Mouse (Mus musculus): ENCODE measurements around the gene Otub1. TPM values are rescaled to one million over a fixed set of nuclear protein-coding genes. Genes with fewer than 3 reads are reported as not detected.

The Otub1 gene
- polyA plus RNA-seq, 1 experiment from 2014 or later: 235 TPM

DNA sequence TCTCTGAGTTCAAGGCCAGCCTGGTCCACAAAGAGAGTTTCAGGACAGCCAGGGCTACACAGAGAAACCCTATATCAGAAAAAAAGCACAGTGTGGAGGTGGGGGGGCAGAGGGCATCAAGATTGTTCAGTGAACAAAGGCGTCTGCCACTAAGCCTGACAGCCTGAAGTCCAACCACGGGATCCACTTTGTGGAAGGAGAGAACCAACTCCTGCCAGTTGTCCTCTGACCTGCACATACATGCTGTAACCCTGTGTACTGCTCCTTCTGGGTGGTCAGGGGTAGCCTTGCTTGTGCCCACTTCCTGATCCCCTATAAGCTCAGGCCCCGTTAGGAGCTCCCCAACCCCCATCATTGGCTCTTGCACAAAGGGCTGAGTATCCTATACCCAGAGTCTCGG, 21.1 kb downstream of the Otub1 start:
- H3K9me3 ChIP-seq (replicated peaks): no peaks in the 10 kb centered on the region
- ATAC-seq (ENCODE audit: low FRiP score): no peak
- H3K9ac ChIP-seq (replicated peaks): no peak overlapping the region
- H3K4me3 ChIP-seq (replicated peaks): no peak overlapping the region
- H3K4me2 ChIP-seq: no peak overlapping the region
- 34% methylated on average over 4 of the region's 4 CpGs for WGBS
- H3K4me1 ChIP-seq: peaks cover 56% of the 10 kb centered on the region
- no peaks in the 10 kb centered on the region for H3K36me3 ChIP-seq
- H3K27ac ChIP-seq (replicated peaks): no peak overlapping the region
- H3K27me3 ChIP-seq (replicated peaks): peaks cover 41% of the 10 kb centered on the region

GRCm38 (mm10) chr19:7183419-7183818, 22.7 kb downstream of the Otub1 start:
- H3K4me1 ChIP-seq: peaks cover 51% of the 10 kb centered on the region
- no peaks in the 10 kb centered on the region for H3K36me3 ChIP-seq
- no peak overlapping the region for H3K9ac ChIP-seq (replicated peaks)
- no peak overlapping the region for H3K4me3 ChIP-seq (replicated peaks)
- no peaks in the 10 kb centered on the region for H3K9me3 ChIP-seq (replicated peaks)
- no peak overlapping the region for H3K27ac ChIP-seq (replicated peaks)
- 43% methylated on average over 11 of the region's 11 CpGs for WGBS
- no peak overlapping the region for H3K4me2 ChIP-seq
- H3K27me3 ChIP-seq (replicated peaks): peaks cover 43% of the 10 kb centered on the region
- no peak for ATAC-seq (ENCODE audit: low FRiP score)

DNA sequence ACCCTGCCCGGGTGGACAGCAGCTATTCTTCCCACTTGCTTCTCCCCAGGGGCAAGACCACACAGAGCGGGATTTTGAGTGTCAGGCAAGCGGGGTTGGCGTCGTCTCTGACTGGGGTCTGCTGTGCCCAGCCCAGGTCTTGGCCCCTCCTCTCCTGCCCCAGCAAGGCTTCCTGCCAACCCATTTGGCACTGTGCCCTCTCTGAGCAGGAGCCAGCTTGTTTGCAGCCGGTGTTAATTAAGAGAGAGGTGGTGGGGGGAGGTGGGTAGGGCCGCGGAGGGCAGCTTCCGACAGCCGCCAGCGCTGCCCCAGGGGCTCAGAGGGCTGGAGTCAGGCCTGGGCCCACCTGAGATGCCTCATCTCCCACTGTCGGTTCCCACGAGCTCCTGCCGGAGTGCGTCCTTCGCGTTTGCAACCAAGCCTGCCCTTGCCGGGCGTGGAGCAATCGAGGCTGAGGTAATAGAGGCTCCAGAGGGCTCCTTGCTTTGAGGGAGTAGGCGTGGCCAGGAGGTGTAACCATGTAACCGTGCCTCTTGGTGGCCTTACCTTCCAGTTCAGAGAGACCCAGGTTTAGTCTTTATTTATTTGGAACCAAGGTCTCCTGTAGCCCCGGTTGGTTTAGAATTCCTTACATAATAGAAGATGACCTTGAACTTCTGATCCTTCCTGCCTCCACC, 23.7 kb downstream of the Otub1 start:
- H3K4me2 ChIP-seq: peak overlapping the region; percentile 37
- no peak overlapping the region for H3K4me3 ChIP-seq (replicated peaks)
- H3K4me1 ChIP-seq: peaks cover 47% of the 10 kb centered on the region
- no peaks in the 10 kb centered on the region for H3K9me3 ChIP-seq (replicated peaks)
- H3K27ac ChIP-seq (replicated peaks): no peak overlapping the region
- WGBS: 4% methylated on average over 23 of the region's 23 CpGs
- H3K36me3 ChIP-seq: no peaks in the 10 kb centered on the region
- H3K27me3 ChIP-seq (replicated peaks): peaks cover 44% of the 10 kb centered on the region
- no peak overlapping the region for H3K9ac ChIP-seq (replicated peaks)
- peak; percentile 48 for ATAC-seq (ENCODE audit: low FRiP score)

DNA sequence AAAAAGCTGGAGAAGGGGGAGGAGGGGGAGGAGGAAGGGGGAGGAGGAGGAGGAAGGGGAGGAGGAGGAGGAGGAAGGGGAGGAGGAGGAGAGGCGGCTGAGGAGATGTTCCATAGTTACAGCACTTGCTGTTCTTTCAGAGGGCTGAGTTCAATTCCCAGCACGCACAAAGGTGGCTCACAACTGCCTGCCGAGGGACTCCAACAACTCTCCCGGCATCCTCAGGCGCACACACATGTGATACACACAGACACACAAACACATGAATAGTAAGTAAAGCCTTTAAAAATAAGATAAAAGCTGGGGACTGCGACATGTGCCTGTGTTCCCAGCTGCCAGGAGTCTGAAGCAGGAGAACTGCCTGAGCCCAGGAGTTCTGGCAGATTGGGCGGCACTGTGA, 24.6 kb downstream of the Otub1 start:
- Histone ChIP-seq H3K27me3 (replicated peaks) (peaks cover 43% of the 10 kb centered on the region), H3K27ac (replicated peaks) (no peak overlapping the region), H3K4me2 (no peak overlapping the region), H3K9ac (replicated peaks) (no peak overlapping the region), H3K4me1 (peaks cover 43% of the 10 kb centered on the region), H3K9me3 (replicated peaks) (no peaks in the 10 kb centered on the region), H3K36me3 (no peaks in the 10 kb centered on the region), H3K4me3 (replicated peaks) (no peak overlapping the region)
- 55% methylated on average over 7 of the region's 7 CpGs for WGBS
- ATAC-seq (ENCODE audit: low FRiP score): no peak

DNA sequence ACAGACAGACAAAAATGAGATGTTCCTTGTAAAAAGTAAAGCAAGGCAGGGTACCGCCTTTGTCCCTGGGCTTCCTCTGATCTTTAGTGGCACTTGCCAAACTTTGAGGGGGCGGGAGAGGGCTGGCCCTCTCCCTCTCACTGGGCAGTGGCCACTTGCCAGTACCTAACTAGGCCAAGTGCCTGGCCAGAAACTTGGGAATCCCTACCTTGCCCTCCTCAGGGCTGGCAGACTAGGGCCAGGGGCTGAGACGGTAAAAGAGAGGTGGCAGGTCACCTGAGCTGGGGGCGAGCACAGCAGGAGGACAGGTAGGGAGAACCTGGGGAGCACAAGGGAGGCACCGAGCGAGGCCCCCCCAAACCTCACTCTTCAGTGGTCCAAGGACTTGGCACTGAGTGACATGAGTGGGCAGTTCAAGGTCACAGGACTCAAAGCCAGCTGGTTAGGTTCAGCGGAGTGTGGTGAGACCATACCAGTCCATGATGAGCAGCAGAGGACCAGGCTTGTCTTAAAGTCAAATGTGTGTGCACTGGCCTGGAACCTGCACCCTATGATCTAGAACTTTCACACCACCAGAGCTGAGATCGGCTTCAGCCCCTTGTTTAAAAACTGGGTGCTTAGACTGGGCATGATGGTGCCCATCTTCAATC, 25.2 kb downstream of the Otub1 start:
- Histone ChIP-seq H3K27ac (replicated peaks) (no peak overlapping the region), H3K27me3 (replicated peaks) (peaks cover 41% of the 10 kb centered on the region), H3K4me1 (peaks cover 43% of the 10 kb centered on the region), H3K4me3 (replicated peaks) (no peak overlapping the region), H3K9me3 (replicated peaks) (no peaks in the 10 kb centered on the region), H3K9ac (replicated peaks) (no peak overlapping the region), H3K36me3 (no peaks in the 10 kb centered on the region), H3K4me2 (no peak overlapping the region)
- no peak for ATAC-seq (ENCODE audit: low FRiP score)
- WGBS: 80% methylated on average over 8 of the region's 8 CpGs

DNA sequence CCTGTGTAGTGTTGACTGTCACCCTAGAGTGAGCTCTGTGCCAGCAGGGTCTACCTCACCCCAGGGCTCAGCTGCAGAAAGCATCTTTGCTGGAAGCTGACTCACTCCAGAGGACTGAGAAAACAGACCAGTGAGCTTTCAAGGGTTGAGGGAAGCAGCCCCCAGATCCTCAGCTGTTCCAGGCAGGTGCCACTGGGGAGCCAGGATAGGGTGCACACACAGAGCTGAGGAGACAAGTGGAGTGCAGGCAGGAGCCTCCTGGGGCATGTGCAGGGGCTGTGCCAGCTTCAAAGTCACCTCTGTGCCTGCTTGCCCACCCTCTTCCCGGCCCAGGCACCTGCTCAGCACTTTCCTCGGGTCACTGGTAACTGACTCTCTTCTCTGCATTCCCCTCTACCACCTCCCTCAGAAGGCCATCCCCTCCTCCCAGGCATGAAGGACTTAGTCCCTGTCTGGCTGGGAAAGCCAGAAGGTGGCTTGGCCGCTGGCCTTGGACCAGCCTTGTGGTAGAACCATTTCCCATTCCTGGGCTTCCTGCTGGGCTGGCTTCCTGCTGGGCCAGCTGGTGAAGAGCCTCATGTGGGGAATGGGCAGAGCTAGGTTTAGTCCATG, 27.2 kb downstream of the Otub1 start:
- Histone ChIP-seq H3K27ac (replicated peaks) (no peak overlapping the region), H3K27me3 (replicated peaks) (peaks cover 29% of the 10 kb centered on the region; the same call in 1 of the 2 replicates), H3K4me1 (peaks cover 38% of the 10 kb centered on the region), H3K4me3 (replicated peaks) (no peak overlapping the region), H3K4me2 (no peak overlapping the region), H3K9ac (replicated peaks) (no peak overlapping the region), H3K36me3 (no peaks in the 10 kb centered on the region), H3K9me3 (replicated peaks) (no peaks in the 10 kb centered on the region)
- ATAC-seq (ENCODE audit: low FRiP score): no peak
- WGBS: 41% methylated on average over 3 of the region's 3 CpGs

DNA sequence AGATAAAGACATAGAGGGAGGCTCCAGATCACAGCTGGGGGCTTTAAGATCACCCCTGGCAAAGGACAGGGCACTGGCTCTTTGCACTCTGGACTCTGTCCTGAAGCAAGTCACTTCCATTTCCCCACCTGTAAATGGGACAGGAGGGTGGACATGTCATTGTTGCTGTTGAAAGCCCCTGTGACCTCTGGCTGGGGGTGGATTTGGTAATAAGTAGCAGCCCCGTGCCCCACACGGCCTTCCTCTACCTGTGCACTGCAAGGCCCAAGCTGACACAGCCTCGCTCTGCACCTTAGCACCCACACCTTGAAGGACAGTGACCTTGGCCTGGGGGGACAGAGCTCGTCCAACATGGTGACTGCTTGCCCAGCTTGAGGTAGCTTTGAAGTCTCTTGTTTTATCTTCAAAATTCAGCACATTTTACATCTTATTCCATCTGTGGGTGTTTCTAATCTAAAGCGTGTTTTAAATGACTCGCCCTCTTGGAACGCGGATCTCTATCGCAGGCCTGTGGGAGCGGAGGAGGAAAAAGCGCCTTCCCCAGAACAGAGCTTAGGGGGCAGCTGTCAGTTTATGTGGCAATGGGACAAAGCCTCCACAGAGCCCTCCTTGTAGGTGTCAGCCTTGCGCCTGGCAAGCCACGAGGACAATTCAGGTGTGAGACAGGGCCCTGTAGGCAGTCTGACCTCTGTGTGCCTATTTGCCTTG, 28.2 kb downstream of the Otub1 start:
- Histone ChIP-seq H3K36me3 (no peaks in the 10 kb centered on the region), H3K4me1 (peaks cover 31% of the 10 kb centered on the region), H3K4me3 (replicated peaks) (no peak overlapping the region), H3K9me3 (replicated peaks) (no peaks in the 10 kb centered on the region), H3K4me2 (no peak overlapping the region), H3K27ac (replicated peaks) (no peak overlapping the region), H3K9ac (replicated peaks) (no peak overlapping the region), H3K27me3 (replicated peaks) (peaks cover 22% of the 10 kb centered on the region; the same call in 1 of the 2 replicates)
- no peak for ATAC-seq (ENCODE audit: low FRiP score)
- 64% methylated on average over 13 of the region's 13 CpGs for WGBS

- Histone ChIP-seq H3K9me3 (replicated peaks) (no peaks in the 10 kb centered on the region), H3K4me1 (peaks cover 33% of the 10 kb centered on the region), H3K36me3 (no peaks in the 10 kb centered on the region), H3K4me3 (replicated peaks) (no peak overlapping the region), H3K9ac (replicated peaks) (no peak overlapping the region), H3K27ac (replicated peaks) (no peak overlapping the region), H3K4me2 (no peak overlapping the region), H3K27me3 (replicated peaks) (peaks cover 22% of the 10 kb centered on the region; the same call in 1 of the 2 replicates)
- no peak for ATAC-seq (ENCODE audit: low FRiP score)
- WGBS: 5% methylated on average over 11 of the region's 11 CpGs
These were observed 29.9 kb downstream of the Otub1 start for GRCm38 (mm10) chr19:7176041-7176696.

DNA sequence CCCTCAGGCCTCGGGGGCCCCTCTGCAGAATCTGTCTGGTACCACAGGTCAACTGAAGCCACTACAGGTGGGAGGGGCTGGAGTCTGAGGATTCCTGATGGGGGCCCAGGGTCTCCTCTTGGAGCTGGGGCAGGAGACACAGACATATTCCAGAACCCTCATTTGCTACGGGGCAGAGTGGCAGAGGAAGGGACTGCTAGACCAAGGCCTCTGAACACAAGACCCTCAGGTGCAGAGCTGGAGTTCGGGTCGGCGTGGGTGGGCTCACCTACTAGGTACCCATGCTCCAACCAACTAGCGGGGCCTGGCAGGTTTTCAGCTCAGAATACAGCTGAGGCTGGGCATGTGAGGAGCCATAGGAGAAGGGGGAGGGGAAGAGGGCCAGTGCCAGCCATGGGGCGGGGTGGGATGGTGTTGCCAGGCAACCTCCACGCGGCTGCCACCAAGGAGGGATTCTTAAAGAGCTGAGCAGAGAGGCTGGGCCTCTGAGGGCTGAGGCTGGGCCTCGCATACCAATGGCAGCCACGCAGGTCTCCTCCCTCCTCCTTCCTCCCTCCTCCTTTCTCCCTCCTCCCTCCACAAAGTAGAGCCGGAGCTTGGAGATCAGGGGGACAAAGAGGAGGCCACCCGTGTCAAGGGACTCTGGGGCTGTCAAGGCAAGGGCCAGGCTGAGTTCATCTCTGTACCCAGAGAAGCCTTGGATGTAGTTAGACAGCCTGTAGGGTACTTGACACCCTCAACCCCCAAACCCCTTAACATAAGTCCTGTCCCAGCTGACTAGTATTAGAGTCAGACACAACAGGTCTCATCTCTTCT, 33.9 kb downstream of the Otub1 start:
- H3K4me3 ChIP-seq (replicated peaks): no peak overlapping the region
- H3K4me2 ChIP-seq: peak overlapping the region; percentile 25
- H3K27ac ChIP-seq (replicated peaks): peak overlapping the region; percentile 14; the same call in 1 of the 2 replicates
- H3K4me1 ChIP-seq: peaks cover 27% of the 10 kb centered on the region
- 11% methylated on average over 13 of the region's 13 CpGs for WGBS
- no peak overlapping the region for H3K9ac ChIP-seq (replicated peaks)
- peak; percentile 85 for ATAC-seq (ENCODE audit: low FRiP score)
- no peaks in the 10 kb centered on the region for H3K9me3 ChIP-seq (replicated peaks)
- H3K27me3 ChIP-seq (replicated peaks): peaks cover 27% of the 10 kb centered on the region
- no peaks in the 10 kb centered on the region for H3K36me3 ChIP-seq

DNA sequence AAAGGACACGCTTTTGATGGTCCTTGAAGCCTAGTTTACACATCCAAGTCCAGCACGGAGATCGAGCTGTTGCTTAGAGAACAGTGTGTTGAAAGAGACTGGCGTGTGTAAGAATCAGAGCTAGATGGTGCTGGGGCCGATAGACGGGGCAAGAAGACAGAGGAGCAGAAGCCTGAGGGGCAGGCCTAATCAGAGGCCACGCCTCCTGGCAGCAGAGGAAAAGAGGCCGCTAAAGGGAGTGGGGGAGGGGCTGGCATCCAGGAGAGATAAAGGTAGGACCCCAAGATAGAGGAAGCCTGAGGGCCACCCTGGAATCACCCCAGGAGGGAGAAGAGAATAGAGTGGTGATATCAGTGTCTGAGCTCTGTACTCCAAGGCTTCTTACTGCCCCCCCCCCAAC, 34.7 kb downstream of the Otub1 start:
- no peak overlapping the region for H3K27ac ChIP-seq (replicated peaks)
- H3K9ac ChIP-seq (replicated peaks): no peak overlapping the region
- H3K27me3 ChIP-seq (replicated peaks): peaks cover 27% of the 10 kb centered on the region
- H3K9me3 ChIP-seq (replicated peaks): no peaks in the 10 kb centered on the region
- peaks cover 32% of the 10 kb centered on the region for H3K4me1 ChIP-seq
- 0 out of 2 replicates have a peak, but pooled peaks have one; percentile 2 for ATAC-seq (ENCODE audit: low FRiP score)
- no peaks in the 10 kb centered on the region for H3K36me3 ChIP-seq
- no peak overlapping the region for H3K4me2 ChIP-seq
- WGBS: 12% methylated on average over 8 of the region's 8 CpGs
- no peak overlapping the region for H3K4me3 ChIP-seq (replicated peaks)

- no peaks in the 10 kb centered on the region for H3K9me3 ChIP-seq (replicated peaks)
- no peak overlapping the region for H3K4me3 ChIP-seq (replicated peaks)
- H3K4me2 ChIP-seq: no peak overlapping the region
- ATAC-seq (ENCODE audit: low FRiP score): no peak
- WGBS: 57% methylated on average over 6 of the region's 6 CpGs
- H3K9ac ChIP-seq (replicated peaks): no peak overlapping the region
- no peaks in the 10 kb centered on the region for H3K36me3 ChIP-seq
- peaks cover 31% of the 10 kb centered on the region for H3K27me3 ChIP-seq (replicated peaks)
- peaks cover 32% of the 10 kb centered on the region for H3K4me1 ChIP-seq
- no peak overlapping the region for H3K27ac ChIP-seq (replicated peaks)
These were observed 35.2 kb downstream of the Otub1 start for GRCm38 (mm10) chr19:7170916-7171315.

All from neural tube, embryonic 15.5 days (tissue).